Mouse (Mus musculus) megakaryocyte-erythroid progenitor cell, adult 5-6 weeks (primary cell): ENCODE measurements at regions not wholly inside any gene's neighbourhood (a gene's known extent, or its start where the extent isn't known, plus 50 kb on each side); places are given as distances from the start of the nearest gene placed in this dataset.

Source experiments
- ATAC-seq: replicated peaks from 2 replicates; pipeline ENCODE4 v1.8.0; 2016; ENCODE audit warnings: mild to moderate bottlenecking, inconsistent platforms; ENCODE audit not compliant: severe bottlenecking, poor library complexity, low FRiP score, low TSS enrichment

DNA sequence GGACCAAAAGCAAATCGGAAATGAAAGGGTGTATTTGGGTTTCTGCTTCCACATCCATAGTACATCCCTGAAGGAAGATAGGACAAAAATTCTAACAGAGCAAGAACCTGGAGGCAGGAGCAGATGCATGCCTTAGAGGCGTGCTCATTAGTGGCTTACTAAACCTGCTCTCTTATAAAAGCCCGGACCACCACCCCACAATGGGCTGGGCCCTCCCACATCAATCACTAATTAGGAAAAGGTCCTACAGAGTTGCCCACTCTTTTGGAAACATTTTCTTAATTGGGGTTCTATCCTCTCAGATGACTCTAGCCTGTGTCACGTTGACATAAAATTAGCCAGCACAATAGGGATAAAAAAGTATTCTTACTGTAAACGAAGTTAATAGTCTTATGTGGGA lies 79.6 kb upstream of the Ptprt start:
- no peak for ATAC-seq

DNA sequence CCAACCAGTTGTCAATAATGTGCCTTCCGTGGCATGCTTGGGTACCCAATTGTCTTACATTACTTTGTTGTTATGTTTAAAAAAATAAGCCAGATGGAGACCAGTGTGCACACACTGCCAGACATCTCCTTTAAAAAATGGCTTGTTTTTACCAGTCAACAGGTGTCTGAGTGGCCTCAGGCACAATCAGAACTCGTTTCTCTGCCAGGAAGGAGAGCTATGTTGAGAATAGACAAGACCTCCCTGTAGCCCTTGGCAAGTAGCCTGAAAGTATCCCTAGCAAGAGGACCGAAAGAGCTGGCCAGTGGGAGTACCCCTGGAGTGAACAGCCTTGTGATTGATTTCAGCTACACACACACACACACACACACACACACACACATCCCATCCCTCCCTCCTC lies 74.8 kb upstream of the Ptprt start:
- ATAC-seq = no peak

GRCm38 (mm10) chr2:162734286-162734685 lies 73.3 kb upstream of the Ptprt start:
- no peak for ATAC-seq

GRCm38 (mm10) chr2:162720016-162720415 lies 59.1 kb upstream of the Ptprt start:
- no peak for ATAC-seq

GRCm38 (mm10) chr2:162718466-162718865 lies 57.5 kb upstream of the Ptprt start:
- no peak for ATAC-seq

DNA sequence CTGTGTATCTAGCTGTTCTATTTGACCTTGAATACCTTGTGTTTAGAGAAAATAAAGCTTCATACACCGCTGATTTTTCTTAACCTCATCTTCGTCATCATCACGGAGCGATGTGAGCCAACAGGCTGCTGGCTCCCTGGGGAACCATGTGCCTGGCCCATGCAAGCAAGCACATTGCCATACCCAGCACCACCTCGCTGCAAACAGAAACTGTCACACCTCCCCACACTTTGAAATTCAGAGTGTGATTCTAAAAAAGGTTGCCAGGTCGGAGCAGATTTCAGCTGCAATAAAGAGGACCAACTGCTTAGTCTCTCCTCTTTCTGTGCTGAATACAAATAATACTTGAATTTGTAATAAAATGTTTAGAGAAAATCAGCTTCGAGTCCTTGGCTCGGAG lies 54.0 kb upstream of the Ptprt start:
- no peak for ATAC-seq

DNA sequence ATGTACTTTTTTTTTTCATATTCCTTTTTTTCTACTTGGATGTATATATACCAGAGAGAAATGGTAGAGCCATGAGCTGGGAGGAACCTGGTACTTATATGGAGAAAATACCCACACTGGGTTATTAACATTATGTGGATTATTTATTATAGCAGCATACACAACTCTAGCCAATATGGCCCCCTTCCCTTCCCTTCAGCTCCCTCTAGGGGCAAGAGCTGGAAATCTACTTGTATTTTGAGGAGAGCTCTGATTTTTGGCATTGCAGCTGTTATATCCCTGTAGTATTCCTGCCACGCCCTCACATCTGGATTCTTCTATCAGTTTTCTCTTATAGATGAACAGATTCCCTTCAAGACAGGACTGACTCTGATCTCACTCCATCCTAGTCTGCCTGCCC lies 52.0 kb upstream of the Ptprt start:
- ATAC-seq = no peak

GRCm38 (mm10) chr2:162712394-162712793 lies 51.4 kb upstream of the Ptprt start:
- ATAC-seq = no peak
